Mouse (Mus musculus) small intestine, adult 2 months (tissue): Measurements from ENCODE around the gene Cdv3. TPM values are rescaled to one million over a fixed set of nuclear protein-coding genes. Genes with fewer than 3 reads are reported as not detected.

Experiments used
- H3K27ac ChIP-seq: fragments of 200-500 bp; 2 replicates; pipeline ENCODE4 v1.5.1; 2012; ENCODE audit warnings: low read depth, low read length, control low read depth, inconsistent platforms; ENCODE audit not compliant: insufficient read depth
- H3K27me3 ChIP-seq: fragments of 200-500 bp; 2 replicates; pipeline ENCODE4 v1.6.1; 2012; ENCODE audit warnings: mild to moderate bottlenecking, moderate library complexity, low read length, inconsistent platforms; ENCODE audit not compliant: control insufficient read depth, insufficient read depth
- H3K36me3 ChIP-seq: fragments of 200-500 bp; 2 replicates; pipeline ENCODE4 v1.6.1; 2012; ENCODE audit warnings: mild to moderate bottlenecking, low read length, control low read depth, inconsistent platforms; ENCODE audit not compliant: control insufficient read depth, insufficient read depth
- H3K4me1 ChIP-seq: fragments of 200-500 bp; 2 replicates; pipeline ENCODE4 v1.6.1; 2012; ENCODE audit warnings: low read length, inconsistent platforms, mixed read lengths; ENCODE audit not compliant: control insufficient read depth, insufficient read depth, insufficient read length
- H3K4me3 ChIP-seq: fragments of 200-500 bp; 2 replicates; pipeline ENCODE4 v1.5.1; 2012; ENCODE audit warnings: low read depth, mild to moderate bottlenecking, control low read depth, inconsistent platforms, low read length, moderate library complexity
- CTCF ChIP-seq: fragments of 200-500 bp; IDR thresholded peaks from 2 replicates; pipeline ENCODE4 v1.5.1; 2012; ENCODE audit warnings: low read depth, mild to moderate bottlenecking, control low read depth, inconsistent platforms, low read length, moderate library complexity, mixed read lengths; ENCODE audit not compliant: insufficient replicate concordance, insufficient read length; ENCODE audit errors: extremely low read depth
- POLR2A ChIP-seq: fragments of 200-500 bp; IDR thresholded peaks from 2 replicates; pipeline ENCODE4 v1.6.1; 2012; ENCODE audit warnings: low read depth, mild to moderate bottlenecking, control low read depth, inconsistent platforms, low read length, moderate library complexity
- WGBS: fragments of 180-500 bp; shearing (Covaris S2); methylation state at CpG from one replicate; pipeline ENCODE4 v1.1.7; 2018; 5-methylcytosine and 5-hydroxymethylcytosine counted together
- polyA plus RNA-seq: library from polyadenylated mRNA; depleted of rRNA; stranded (reverse); fragments of >200 nt; gene quantifications from 2 replicates; pipeline ENCODE4 v1.2.3, GENCODE M21; 2012

Gene Cdv3
- polyA plus RNA-seq, 1 experiment = 60.1 TPM

GRCm38 (mm10) chr9:103393256-103393655, 27.6 kb upstream of the Cdv3 start:
- Histone ChIP-seq H3K27ac (no peak overlapping the region), H3K36me3 (no peaks in the 10 kb centered on the region), H3K4me3 (no peak overlapping the region), H3K4me1 (no peaks in the 10 kb centered on the region), H3K27me3 (no peaks in the 10 kb centered on the region)
- TF ChIP-seq POLR2A = no peak
- no peak for TF ChIP-seq CTCF
- WGBS = 84% methylated on average over 11 of the region's 11 CpGs

- WGBS = 71% methylated on average over 6 of the region's 6 CpGs
- TF ChIP-seq POLR2A (no peak), CTCF (no peak)
- H3K27ac ChIP-seq = no peak overlapping the region
- H3K36me3 ChIP-seq = no peaks in the 10 kb centered on the region
- H3K27me3 ChIP-seq = no peaks in the 10 kb centered on the region
- no peaks in the 10 kb centered on the region for H3K4me1 ChIP-seq
- H3K4me3 ChIP-seq = no peak overlapping the region
These were observed 26.2 kb upstream of the Cdv3 start for GRCm38 (mm10) chr9:103391796-103392372.

- Histone ChIP-seq H3K27ac (no peak overlapping the region), H3K4me1 (no peaks in the 10 kb centered on the region), H3K27me3 (no peaks in the 10 kb centered on the region), H3K36me3 (no peaks in the 10 kb centered on the region), H3K4me3 (no peak overlapping the region)
- WGBS = 92% methylated on average over 6 of the region's 6 CpGs
- TF ChIP-seq POLR2A = no peak
- TF ChIP-seq CTCF = no peak
These were observed 23.6 kb upstream of the Cdv3 start for GRCm38 (mm10) chr9:103389261-103389660.

GRCm38 (mm10) chr9:103387011-103387653, 21.5 kb upstream of the Cdv3 start:
- Histone ChIP-seq H3K4me3 (no peak overlapping the region), H3K27me3 (no peaks in the 10 kb centered on the region), H3K27ac (no peak overlapping the region), H3K36me3 (no peaks in the 10 kb centered on the region), H3K4me1 (no peaks in the 10 kb centered on the region)
- TF ChIP-seq POLR2A (no peak), CTCF (no peak)
- WGBS = 64% methylated on average over 10 of the region's 10 CpGs

GRCm38 (mm10) chr9:103386573-103386972, 20.9 kb upstream of the Cdv3 start:
- no peaks in the 10 kb centered on the region for H3K4me1 ChIP-seq
- WGBS = 73% methylated on average over 5 of the region's 5 CpGs
- H3K27me3 ChIP-seq = no peaks in the 10 kb centered on the region
- TF ChIP-seq CTCF (no peak), POLR2A (no peak)
- H3K36me3 ChIP-seq = no peaks in the 10 kb centered on the region
- H3K4me3 ChIP-seq = no peak overlapping the region
- no peak overlapping the region for H3K27ac ChIP-seq

- 8% methylated on average over 1 of the region's 1 CpGs for WGBS
- Histone ChIP-seq H3K4me3 (no peak overlapping the region), H3K27me3 (no peaks in the 10 kb centered on the region), H3K36me3 (no peaks in the 10 kb centered on the region), H3K27ac (no peak overlapping the region), H3K4me1 (no peaks in the 10 kb centered on the region)
- TF ChIP-seq POLR2A (no peak), CTCF (no peak)
These were observed 20.0 kb upstream of the Cdv3 start for GRCm38 (mm10) chr9:103385600-103385999.

- Histone ChIP-seq H3K27ac (no peak overlapping the region), H3K36me3 (no peaks in the 10 kb centered on the region), H3K4me1 (no peaks in the 10 kb centered on the region), H3K27me3 (no peaks in the 10 kb centered on the region), H3K4me3 (no peak overlapping the region)
- 79% methylated on average over 4 of the region's 4 CpGs for WGBS
- no peak for TF ChIP-seq POLR2A
- no peak for TF ChIP-seq CTCF
These were observed 18.6 kb upstream of the Cdv3 start for GRCm38 (mm10) chr9:103384141-103384796.
